Mouse (Mus musculus) adrenal gland, adult 10 weeks (tissue): ENCODE data around the gene Slc48a1. TPM values are rescaled to one million over a fixed set of nuclear protein-coding genes. Genes with fewer than 3 reads are reported as not detected.

Source experiments
- polyA plus RNA-seq: library from polyadenylated mRNA; stranded (reverse); fragments of 350-450 nt; fragmentation: Illumina TruSeq; extraction: RNeasy Lipid Tissue Mini Kit (QIAGEN cat#74804); gene quantifications from one replicate; pipeline ENCODE4 v1.2.3, GENCODE M21; 2014; ENCODE audit warnings: low read depth, low replicate concordance

Slc48a1 gene
- polyA plus RNA-seq: 86.8 TPM

GRCm38 (mm10) chr15:97778311-97779098, at the start of gene Slc48a1:
Gene Slc48a1, plus strand, starts transcription at chr15:97778520.

GRCm38 (mm10) chr15:97731111-97731510, 47.2 kb upstream of the Slc48a1 start, which contains the start of gene Endou:
Gene Endou, minus strand, starts transcription at chr15:97731339.

GRCm38 (mm10) chr15:97767280-97768186, 10.8 kb upstream of the Slc48a1 start, which contains the start of gene Rapgef3:
Gene Rapgef3, minus strand, starts transcription at chr15:97767972.

Other genes starting within 250 kb of the Slc48a1 start
- gene Rpap3, start 72.7 kb upstream of the Slc48a1 start, polyA plus RNA-seq: 25.4 TPM
- 0.99 TPM for gene Endou, start 47.2 kb upstream of the Slc48a1 start, polyA plus RNA-seq
- gene Rapgef3, start 10.5 kb upstream of the Slc48a1 start, polyA plus RNA-seq: 0.70 TPM
- gene Hdac7, start 66.0 kb downstream of the Slc48a1 start, polyA plus RNA-seq: 4.1 TPM
- 3.0 TPM for gene Vdr, start 132.1 kb downstream of the Slc48a1 start, polyA plus RNA-seq
- 17.1 TPM for gene Tmem106c, start 185.7 kb downstream of the Slc48a1 start, polyA plus RNA-seq
- not detected for gene Col2a1, start 226.2 kb downstream of the Slc48a1 start, polyA plus RNA-seq